Mouse (Mus musculus) ovary, adult 18-20 months (tissue): ENCODE results near the gene Dmac2.
"Not testable (repeated sequence)": the region's sequence is repeated elsewhere in the genome, so short reads cannot be mapped to it uniquely, and the experiment has no call there.

Experiments used
- DNase-seq: peaks from one replicate; pipeline ENCODE4 v3.0.0; 2022; ENCODE audit warnings: low spot score, mixed read lengths

Gene Dmac2

DNA sequence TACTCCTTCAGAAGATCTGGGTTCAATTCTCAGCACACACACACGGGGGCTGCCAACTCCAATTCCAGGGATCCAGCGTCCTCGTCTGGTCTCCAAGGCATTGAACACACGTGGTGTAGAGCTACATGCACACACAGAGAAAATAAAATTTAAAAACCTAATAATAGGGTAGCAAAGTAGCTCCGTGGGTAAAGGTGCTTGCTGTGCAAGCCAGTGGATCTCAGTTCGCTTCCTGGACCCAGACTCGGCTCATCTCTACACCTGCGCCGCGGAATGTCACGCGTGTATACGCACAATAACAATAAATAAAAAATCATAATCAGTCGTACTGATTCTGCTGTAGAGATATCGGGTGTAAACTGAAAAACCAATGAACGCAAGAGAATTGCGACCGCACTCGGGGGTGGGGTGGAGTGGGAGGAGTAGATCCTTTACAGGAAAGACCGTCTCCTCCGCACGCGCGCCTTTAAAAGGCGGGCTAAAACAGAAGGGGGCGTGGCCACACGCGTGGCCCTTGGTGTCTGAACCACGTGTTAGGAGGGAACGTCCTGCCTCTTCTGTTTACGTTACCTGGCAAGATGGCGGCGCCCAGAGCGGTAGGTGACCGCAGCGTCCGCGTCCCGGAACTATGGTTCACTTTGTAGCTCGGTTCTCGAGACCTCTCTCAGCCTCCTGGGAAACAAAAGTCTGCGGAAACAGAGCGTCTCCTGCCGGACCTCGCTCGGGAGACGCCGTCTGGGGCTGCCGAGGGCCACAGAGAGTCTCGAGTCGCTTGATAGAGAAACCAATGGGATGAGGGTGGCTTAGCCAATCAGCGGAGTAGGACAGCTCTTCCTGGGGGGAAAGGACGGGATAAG, at the start of gene Dmac2:
Dmac2 (plus strand) TSS at position 550 of the 857 bp plus-strand sequence.
- DNase-seq = peak; percentile 90

DNA sequence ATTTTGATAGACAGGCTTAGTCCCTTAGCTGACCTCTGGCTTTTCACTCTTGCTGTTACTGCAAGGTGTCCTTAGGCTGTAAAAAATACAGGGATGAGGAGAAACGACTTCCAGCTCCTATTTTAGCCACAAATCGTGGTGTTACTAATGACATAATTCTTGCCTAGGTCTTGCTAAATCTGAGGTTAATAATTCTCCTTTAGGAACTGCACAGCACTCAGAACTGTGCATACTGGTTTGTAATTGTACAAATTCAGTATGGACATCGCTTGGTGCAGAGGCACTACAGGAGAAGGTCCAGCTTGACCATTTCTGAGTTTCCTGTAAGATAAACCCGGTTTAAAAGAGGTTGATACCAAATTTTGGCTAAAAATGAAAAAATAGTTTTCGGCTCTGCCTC, 45.4 kb upstream of the Dmac2 start:
- DNase-seq = not testable (repeated sequence)

DNA sequence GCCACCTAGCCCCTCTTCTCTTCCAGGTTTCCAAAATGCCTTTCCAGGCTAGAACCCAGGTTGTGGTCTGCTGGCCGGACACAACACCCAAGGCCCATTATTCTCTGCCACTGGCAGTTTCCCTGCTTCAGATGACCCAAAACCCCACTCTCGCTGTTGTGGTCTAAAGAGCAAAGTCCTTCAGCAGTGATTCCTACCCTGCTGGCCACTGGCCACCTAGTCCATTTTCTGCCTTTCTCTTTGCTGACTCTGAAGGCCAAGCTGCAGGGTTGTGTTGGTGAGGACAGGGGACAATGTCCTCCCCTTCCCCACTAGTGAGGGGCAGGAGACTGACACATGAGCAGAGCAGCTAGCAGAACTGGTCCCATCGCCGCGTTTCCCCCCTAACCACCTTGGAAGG, 44.1 kb upstream of the Dmac2 start:
- no peak for DNase-seq

DNA sequence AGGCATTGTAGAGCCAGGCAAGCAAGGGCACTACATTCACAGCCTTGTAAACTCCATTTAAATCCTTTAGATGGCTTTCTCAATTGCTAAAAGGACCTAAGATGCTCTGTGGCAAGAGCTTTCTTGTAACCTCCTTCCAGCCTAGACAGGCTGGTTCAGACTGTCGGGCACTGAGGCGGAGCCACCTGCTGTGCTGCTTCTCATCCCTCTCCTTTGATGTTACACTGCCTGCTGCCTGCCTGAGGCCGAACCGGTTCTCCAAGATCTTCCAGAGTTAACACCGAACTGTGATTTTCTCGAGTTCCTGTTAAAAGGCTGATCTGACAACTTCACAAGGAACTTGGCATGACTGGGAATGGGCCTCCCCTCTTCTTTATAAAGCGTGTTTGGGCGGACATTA, 43.3 kb upstream of the Dmac2 start:
- no peak for DNase-seq

DNA sequence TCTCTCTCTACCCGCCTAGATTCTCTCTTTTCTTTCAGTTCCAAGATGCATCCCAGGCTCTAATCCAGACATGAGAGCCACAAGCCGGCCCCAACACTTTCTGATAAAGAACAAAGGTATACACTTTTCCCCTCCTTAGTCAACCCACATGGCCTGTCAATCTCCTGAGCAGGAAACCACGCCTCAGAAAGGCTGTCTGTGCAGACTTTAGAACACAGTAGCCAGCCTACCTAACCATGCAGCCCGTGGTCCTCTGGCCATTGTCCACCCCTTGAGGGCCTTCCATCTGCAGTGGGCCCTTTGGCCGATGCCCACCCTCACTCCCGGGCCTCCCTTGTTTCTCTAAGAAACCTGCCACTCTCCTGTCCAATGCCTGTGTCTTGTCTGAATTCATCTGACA, 42.9 kb upstream of the Dmac2 start:
- DNase-seq = not testable (repeated sequence)

DNA sequence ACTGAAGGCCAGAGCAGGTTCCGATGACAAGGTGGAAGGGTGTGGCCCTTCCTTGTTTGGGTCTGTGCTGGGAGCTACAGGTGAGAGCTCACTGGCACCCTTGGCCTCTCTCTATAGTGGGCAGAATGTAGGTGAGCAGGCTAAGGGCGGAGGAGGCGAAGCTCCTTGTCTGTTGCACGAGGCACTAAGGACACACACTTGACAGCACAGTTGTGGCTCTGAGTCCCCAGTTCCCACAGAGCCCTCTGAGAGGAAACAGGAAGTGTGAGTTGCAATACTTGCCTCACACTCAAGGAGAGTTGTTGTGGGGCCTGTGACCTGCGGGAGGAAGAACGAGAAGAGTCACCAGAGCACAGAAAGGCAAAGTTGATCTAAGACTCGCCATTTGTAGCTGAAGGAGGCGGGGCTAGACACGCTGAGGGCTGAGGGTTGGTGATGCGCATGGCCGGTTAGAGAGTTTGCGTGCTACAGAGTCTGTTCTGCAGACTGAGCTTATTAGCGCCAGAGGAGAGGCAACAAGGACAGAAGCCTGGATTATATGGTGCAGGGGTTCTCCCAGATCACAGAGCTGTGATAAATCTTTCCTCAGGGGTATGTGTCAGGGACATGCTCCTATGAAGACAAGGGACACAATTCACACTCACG, 42.3 kb upstream of the Dmac2 start:
- DNase-seq = not testable (repeated sequence)

- DNase-seq = no peak
These were observed 39.8 kb upstream of the Dmac2 start for GRCm38 (mm10) chr7:25579441-25579840.

DNA sequence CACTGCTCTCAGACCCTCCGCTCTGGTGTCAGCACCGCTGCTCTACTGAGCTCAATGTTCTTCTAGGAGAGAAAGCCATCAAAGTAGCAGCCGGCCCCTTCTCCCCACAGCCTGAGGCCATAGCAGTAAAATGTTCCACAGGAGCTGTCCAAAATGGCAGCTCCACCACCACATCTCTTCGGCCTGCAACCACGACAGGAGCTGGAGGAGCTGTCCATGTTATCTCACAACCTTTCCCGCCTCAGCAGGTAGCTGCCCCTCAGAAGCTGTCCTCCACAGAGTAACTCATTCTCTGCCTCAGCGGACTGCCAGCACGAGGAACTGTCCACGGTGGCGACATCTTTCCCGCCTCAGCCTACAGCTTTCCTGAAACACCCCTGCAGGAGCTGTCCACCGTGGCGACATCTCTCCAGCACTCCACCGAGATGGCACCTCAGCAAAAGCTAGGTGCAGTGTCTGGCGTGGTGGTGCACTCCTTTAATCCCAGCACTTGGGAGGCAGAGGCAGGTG, 36.9 kb upstream of the Dmac2 start:
- no peak for DNase-seq

DNA sequence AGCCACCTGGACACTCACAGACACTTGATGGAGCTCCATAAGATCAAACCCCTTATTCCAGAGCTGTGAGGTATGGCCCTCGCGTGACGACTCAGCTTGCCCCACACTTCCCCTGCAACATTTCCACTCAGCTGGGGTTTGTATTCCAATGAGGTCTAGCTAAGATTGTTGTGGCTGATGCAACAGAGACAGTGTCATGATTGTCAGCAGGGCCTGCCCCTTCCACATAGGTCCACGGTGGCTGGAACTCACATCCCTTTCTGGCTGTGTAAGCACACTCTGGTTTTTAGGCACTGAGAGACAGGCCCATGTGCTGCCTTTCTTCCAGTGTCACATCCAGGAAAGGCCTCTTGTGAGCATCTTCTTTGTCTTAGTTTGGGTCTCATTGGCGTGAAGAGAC, 34.6 kb upstream of the Dmac2 start:
- no peak for DNase-seq

- no peak for DNase-seq
These were observed 33.6 kb upstream of the Dmac2 start for GRCm38 (mm10) chr7:25585351-25586204.

DNA sequence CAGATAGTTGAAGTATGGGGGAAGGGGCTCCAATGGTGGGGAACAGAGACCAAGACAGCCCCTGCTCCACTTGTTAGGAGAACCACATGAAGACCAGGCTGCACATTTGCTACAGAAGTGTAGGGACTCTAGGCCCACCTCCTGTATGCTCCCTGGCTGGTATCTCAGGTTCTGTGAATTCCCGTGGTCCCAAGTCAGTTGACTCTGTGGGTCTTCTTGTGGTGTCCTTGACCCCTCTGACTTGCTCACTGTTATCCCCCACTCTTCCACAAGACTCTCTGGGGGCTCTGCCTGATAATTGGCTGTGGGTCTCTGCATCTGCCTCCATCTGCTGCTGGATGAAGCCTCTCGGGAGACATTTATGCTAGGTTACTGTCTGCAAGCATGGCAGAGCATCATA, 28.0 kb upstream of the Dmac2 start:
- no peak for DNase-seq

- DNase-seq = no peak
These were observed 25.4 kb upstream of the Dmac2 start for GRCm38 (mm10) chr7:25593859-25594258.

- no peak for DNase-seq
These were observed 19.6 kb upstream of the Dmac2 start for GRCm38 (mm10) chr7:25599663-25600062.

- no peak for DNase-seq
These were observed 18.5 kb upstream of the Dmac2 start for GRCm38 (mm10) chr7:25600666-25601065.

- DNase-seq = no peak
These were observed 17.9 kb upstream of the Dmac2 start for GRCm38 (mm10) chr7:25601346-25601745.

DNA sequence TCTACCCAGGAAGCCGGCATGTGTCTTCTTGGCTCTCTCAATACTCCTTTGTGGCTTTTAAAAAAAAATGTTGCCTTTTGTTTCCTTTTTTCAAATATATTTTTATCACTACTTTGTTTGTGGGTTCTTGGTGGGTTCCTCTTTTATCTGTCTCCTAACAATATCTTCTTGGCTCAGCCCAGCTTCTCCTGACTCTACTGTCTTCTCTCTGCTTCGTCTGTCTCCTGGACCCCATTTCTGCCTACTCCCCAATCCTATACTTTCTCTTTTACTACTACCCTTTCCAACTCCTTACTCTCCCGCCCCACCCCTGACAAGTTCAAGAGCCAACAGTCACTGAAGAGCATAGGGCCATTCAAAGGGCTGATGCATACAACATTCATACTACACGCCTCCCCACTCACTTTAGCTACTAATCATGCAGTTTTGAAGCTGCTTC, 12.6 kb upstream of the Dmac2 start:
- no peak for DNase-seq

- no peak for DNase-seq
These were observed 12.0 kb upstream of the Dmac2 start for GRCm38 (mm10) chr7:25607196-25607595.

DNA sequence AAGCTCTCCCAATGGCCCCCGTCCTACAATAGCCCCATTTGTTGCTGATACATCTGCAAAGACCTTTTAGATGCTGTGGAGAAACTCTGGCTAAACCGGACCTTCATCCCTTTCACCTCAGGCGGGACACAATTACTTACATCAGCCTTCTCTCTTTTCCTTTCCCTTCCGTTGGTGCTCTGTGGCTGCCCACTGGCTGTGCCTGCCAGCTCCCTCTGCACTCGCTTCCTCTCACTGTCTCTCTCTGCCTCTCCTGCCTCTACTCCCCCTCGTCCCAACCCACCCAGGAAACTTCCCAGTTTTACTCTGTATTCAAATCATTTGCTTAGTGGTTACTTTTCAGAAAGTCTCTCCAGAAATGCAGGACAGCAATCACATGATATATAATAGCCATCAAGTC, 9.2 kb upstream of the Dmac2 start:
- DNase-seq = no peak

- DNase-seq = no peak
These were observed 7.7 kb upstream of the Dmac2 start for GRCm38 (mm10) chr7:25611501-25611900.

DNA sequence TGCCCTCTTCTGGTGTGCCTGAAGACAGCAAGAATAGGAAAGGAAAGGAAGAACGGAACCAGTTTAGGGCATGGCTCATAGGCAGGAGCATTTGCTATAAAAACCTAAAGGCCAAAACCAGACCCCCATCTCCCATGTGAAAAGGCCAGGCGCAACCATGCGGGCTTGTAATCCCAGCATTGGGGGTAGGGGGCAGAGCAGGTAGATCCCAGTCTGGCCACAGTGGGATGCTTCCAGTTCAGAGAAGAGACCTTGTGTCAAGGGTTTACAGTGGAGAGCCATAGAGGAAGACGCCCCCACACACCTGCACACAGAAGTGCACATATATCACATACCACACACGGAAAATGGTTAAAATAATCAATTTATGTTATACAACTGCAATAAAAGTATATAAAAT, 5.1 kb upstream of the Dmac2 start:
- no peak for DNase-seq

- DNase-seq = no peak
These were observed 4.1 kb upstream of the Dmac2 start for GRCm38 (mm10) chr7:25614831-25615705.

DNA sequence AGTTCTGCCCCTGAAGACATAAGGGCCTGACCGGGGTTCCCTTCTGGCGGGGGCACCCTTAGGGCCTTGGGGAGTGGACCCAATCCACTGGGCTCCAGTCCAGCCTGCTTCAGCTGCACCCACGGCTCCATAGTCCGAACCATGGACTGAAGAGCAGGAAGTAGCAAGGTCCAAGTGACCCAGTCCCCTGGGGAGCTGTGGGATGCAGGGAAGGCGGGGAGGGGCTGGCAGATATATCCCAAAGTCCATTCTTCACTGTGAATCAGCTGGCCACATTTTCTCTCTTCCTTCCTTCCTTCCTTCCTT, 3.6 kb upstream of the Dmac2 start, which contains the start of gene Erich4:
Erich4 (minus strand) TSS at position 187 of the 306 bp plus-strand sequence.
- no peak for DNase-seq
